Mouse (Mus musculus) frontal cortex, postnatal 36 days (tissue): ENCODE results near the gene Tm6sf2.
A peak's percentile ranks its signal among the peaks of the same experiment; 100 is the strongest.

Source experiments
- DNase-seq, 2 experiments: peaks; one replicate each; pipeline ENCODE4 v3.0.0; 2022; ENCODE audit warnings: low spot score in 2 of 2

Gene Tm6sf2

GRCm38 (mm10) chr8:70089296-70089960 lies 16.7 kb downstream of the Tm6sf2 start:
- DNase-seq, result peak in 1 of 2 experiments; percentile 54

GRCm38 (mm10) chr8:70092786-70093185 lies 20.1 kb downstream of the Tm6sf2 start:
- DNase-seq, result no peak

- peak in 1 of 2 experiments; percentile 82 for DNase-seq
These were observed 26.6 kb downstream of the Tm6sf2 start for GRCm38 (mm10) chr8:70099276-70099675.

GRCm38 (mm10) chr8:70100241-70100640 lies 27.5 kb downstream of the Tm6sf2 start:
- DNase-seq, result no peak

GRCm38 (mm10) chr8:70104506-70104905 lies 31.8 kb downstream of the Tm6sf2 start:
- DNase-seq, result no peak

- DNase-seq, result no peak
These were observed 32.2 kb downstream of the Tm6sf2 start for GRCm38 (mm10) chr8:70104922-70105321.

- DNase-seq, result no peak
These were observed 37.7 kb downstream of the Tm6sf2 start for GRCm38 (mm10) chr8:70110451-70110850.

GRCm38 (mm10) chr8:70111192-70111795 lies 38.6 kb downstream of the Tm6sf2 start:
- no peak for DNase-seq

GRCm38 (mm10) chr8:70112401-70113016 lies 39.8 kb downstream of the Tm6sf2 start:
- DNase-seq, result no peak

- DNase-seq, result no peak
These were observed 41.8 kb downstream of the Tm6sf2 start for GRCm38 (mm10) chr8:70114488-70114887.

GRCm38 (mm10) chr8:70114892-70115291 lies 42.2 kb downstream of the Tm6sf2 start:
- no peak for DNase-seq

- DNase-seq, result no peak
These were observed 44.9 kb downstream of the Tm6sf2 start for GRCm38 (mm10) chr8:70117611-70118010.

- peak; percentile 74 to 86 for DNase-seq
These were observed 46.3 kb downstream of the Tm6sf2 start for GRCm38 (mm10) chr8:70118726-70119700.

GRCm38 (mm10) chr8:70120667-70121066 lies 47.9 kb downstream of the Tm6sf2 start, which contains the start of gene Ncan:
Gene Ncan (minus strand): TSS chr8:70120873.
- DNase-seq, result peak; percentile 92 to 93

- no peak for DNase-seq
These were observed 50.1 kb downstream of the Tm6sf2 start for GRCm38 (mm10) chr8:70122863-70123262.

- peak in 1 of 2 experiments; percentile 46 for DNase-seq
These were observed 52.3 kb downstream of the Tm6sf2 start for GRCm38 (mm10) chr8:70124992-70125391.

GRCm38 (mm10) chr8:70128435-70128834 lies 55.7 kb downstream of the Tm6sf2 start:
- DNase-seq, result peak; percentile 45 to 67

GRCm38 (mm10) chr8:70129309-70129952 lies 56.7 kb downstream of the Tm6sf2 start:
- peak; percentile 74 to 79 for DNase-seq
